Mouse (Mus musculus): ENCODE results near the gene Pfn3.
"Not testable (repeated sequence)": the region's sequence is repeated elsewhere in the genome, so short reads cannot be mapped to it uniquely, and the experiment has no call there.

Pfn3 gene

DNA sequence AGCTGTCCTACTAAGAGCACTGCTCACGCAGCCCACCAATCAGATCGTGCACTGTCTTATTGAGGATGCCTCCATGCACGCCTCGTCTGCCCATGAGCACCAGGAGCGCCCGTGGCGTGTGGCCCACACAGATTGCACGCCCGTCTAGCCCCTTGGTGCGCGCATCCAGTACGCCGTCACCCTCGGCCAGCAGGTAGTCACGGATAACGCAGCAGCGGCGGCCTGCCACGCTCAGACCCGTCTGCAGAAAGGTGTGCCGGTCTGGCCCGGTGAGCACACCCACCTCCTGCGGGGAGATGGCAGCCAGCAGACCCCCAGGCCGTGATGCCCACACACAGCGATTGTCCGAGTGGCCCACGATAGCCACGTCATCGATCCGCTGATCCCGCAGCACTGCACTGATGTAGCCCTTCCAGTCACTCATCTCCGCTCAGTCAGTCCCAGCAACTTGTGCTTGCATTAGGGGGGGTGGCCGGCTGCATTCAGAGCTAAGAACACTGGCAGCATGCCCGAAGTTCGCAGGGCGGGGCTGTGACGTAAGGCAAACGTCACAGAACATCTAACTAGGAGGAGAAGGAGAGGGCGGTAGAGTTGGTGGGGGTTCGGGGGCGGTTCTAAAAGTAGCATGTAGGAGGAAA is at the start of gene Pfn3:
Gene Pfn3, minus strand, starts transcription at position 490 of the 638 bp plus-strand sequence.
- no peak for DNase-seq (ENCODE audit: low read depth)

- peak; percentile 84 for DNase-seq (ENCODE audit: low read depth)
Measured at GRCm38 (mm10) chr13:55464027-55464884, 49.2 kb upstream of the Pfn3 start, which contains the start of gene Prr7. Prr7 (plus strand) TSS chr13:55464267.

GRCm38 (mm10) chr13:55463399-55464026 is 48.5 kb upstream of the Pfn3 start:
- DNase-seq (ENCODE audit: low read depth), result no peak

GRCm38 (mm10) chr13:55462965-55463364 is 47.9 kb upstream of the Pfn3 start:
- peak; percentile 59 for DNase-seq (ENCODE audit: low read depth)

DNA sequence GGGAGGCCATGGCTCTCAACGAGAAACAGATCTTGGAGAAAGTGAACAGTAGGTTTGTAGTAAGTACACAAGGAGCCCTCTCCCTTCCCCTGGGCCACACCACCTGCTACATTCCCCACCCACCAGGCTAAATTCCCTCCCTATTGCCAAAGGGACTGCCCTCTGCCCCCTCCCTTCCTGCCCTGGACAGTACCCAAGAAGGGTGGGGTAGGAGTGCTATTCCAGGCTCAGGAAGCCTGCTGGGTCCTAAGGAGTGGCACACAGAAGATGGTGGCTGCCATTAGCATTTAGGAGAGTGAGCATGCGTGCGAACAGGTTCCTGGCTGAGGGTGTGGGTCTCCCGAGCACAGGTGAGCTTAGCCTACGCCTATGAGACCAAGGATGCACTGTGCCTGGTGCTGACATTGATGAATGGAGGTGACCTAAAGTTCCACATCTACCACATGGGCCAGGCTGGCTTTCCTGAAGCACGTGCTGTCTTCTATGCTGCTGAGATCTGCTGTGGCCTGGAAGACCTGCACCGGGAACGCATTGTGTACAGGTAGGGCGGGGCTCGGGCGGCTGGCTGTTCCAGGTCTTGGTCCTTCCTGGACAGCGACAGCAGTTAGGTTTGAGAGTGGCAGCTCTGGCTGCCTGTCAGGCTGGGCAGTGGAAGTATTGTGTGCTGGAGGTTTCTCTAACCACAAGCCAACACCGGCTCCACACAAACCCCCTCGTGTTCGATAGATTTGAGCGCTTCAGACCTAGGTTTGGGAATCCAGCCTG is 36.9 kb upstream of the Pfn3 start:
- DNase-seq (ENCODE audit: low read depth), result no peak

DNA sequence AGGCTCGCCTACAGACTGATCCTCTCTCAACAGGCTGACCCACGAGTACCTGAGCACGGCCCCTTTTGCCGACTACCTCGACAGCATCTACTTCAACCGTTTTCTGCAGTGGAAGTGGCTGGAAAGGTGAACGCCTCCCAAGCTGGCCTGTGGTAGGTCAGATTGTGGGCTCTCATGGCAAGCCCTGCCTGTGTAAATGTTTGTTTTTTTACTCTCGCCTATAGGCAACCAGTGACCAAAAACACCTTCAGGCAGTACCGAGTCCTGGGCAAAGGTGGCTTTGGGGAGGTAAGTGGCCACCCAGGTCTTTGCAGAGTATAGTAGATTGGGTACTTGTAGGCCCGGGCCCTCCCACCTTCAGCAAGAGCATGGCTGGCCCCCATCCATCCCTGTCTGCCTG is 36.3 kb upstream of the Pfn3 start:
- no peak for DNase-seq (ENCODE audit: low read depth)

- no peak for DNase-seq (ENCODE audit: low read depth)
Measured at GRCm38 (mm10) chr13:55450511-55450980, 35.5 kb upstream of the Pfn3 start.

DNA sequence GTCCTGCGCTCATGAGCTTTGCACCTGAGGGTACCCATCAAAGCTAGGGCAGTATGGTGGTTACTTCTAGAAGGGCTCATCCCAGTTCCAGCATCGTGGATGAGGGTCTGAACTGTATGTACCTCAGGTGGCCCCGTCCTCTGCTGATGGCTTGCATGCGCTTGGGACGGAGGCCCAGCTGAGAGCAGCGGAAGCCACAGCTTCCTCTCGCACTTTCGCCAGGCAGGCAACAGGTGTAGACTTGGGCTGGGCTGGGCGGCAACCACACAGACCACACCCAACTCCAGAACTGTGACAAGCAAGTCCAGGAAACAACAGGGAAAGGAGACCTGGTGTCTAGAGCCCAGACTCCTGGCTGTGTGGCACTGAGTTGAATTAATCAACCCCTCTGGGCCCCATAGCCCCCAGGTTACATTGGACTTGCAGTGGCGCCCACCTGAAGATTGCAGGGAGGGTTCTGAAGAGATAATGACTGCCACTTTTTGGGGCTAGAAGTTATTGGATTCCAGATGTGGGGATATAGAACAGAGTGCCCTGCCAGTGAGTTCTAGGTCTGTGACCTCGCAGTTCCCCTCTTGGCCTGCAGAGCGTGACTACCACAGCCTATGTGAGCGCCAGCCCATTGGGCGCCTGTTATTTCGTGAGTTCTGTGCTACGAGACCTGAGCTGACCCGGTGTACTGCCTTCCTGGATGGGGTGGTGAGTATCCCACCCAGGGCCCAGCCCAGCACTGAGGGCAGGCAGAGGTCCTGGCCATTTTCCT is 34.8 kb upstream of the Pfn3 start:
- peak; percentile 80 for DNase-seq (ENCODE audit: low read depth)

GRCm38 (mm10) chr13:55449205-55449604 is 34.2 kb upstream of the Pfn3 start:
- peak; percentile 50 for DNase-seq (ENCODE audit: low read depth)

- peak; percentile 61 for DNase-seq (ENCODE audit: low read depth)
Measured at GRCm38 (mm10) chr13:55448131-55448530, 33.1 kb upstream of the Pfn3 start.

GRCm38 (mm10) chr13:55447543-55447943 is 32.5 kb upstream of the Pfn3 start:
- peak; percentile 75 for DNase-seq (ENCODE audit: low read depth)

DNA sequence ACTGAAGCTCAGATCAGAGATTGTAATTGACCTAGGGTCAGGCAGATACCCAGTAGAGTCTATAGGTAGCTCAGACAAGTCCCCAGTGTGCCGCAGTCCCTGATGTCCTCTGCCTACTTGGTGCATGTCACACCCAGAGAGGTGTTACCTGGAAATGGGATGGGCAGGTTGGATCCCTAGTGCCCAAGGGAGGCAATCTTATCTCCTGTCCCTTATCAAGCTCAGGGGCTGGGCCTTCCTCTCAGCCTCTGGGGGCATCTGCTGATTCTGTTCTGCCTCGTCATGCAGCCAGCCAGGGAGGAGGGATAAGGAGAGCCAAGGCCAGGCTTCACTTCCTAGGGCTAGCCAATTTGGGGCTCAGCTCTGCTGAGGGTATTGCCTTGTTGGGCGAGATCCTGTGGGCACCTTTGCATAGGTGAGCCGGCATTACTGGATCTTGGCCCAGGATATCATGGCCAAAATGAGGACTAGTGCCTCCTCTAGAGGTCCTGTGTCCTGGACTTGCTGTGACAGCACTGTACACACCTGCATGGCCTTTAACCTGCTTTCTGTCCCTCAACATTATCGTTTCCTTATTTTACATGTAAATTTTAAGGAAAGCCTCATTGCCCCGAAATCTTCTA is 31.6 kb upstream of the Pfn3 start:
- DNase-seq (ENCODE audit: low read depth), result peak; percentile 56

DNA sequence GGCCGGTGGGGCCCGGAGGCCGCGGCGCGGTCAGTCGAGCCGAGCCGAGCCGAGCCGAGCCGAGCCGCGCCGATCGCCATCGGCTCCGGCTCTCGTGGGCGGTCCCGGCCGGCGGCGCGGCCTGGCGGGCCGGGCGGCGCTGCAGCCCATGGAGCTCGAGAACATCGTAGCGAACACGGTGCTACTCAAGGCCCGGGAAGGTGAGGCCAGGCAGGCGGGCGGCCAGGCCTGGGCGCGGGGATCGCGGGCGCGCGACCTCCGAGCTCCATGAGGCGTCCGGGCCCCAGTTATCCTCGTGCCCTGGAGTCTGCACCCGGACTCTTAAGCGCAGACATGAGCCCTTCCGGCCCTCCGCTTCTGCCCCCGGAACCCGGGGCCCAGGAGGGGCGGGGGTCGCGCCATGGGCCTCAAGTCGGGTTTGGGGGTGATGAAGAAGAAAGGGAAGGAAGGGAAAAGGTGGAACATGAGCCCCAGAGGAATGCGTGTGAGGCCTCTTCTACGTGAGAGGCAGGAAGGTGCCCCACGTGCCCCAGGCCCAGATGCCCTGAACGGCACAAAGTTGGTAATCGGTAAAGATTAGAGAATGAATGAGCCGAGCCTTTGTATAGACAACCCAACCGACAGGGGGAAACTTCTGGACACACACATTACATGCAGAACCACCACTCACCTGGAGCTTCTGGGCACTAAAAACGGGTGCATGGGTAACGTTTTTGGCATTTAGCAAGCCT is 30.5 kb upstream of the Pfn3 start:
- DNase-seq (ENCODE audit: low read depth), result peak; percentile 69

GRCm38 (mm10) chr13:55444937-55445315 is 29.9 kb upstream of the Pfn3 start, which contains the start of gene Grk6:
Grk6 (plus strand) TSS chr13:55445072.
- DNase-seq (ENCODE audit: low read depth), result peak; percentile 100

DNA sequence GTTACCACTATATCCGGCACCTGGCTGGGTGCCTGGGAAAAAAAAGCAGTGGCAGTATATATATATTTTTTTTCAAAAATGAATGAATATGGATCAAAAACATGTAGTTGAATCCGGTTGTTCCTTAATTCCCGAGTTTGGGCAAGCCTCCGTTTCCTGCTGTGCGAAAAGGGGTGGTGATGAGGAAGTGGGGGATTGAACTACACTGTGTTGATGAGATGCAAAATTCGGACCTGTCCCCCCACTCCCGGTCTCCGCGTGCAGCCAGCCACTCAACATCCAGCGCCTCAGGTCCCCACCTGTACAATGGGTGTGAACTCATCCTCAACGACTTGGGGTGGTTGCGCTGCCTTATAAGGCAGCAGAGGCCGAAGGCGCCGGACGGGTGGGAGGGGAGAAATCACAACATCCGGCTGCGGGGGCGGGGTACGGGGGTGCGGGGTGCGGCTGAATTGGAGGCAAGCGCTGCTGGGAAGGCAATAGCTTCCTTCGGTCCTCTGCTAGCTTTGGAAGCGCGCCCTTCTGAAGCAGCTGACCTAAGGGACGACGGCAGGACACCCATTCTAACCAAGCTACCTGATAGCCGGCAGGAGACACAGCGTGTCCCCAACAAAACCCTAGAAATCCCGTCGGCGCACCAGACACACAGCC is 29.4 kb upstream of the Pfn3 start:
- peak; percentile 95 for DNase-seq (ENCODE audit: low read depth)

GRCm38 (mm10) chr13:55443799-55444285 is 28.8 kb upstream of the Pfn3 start:
- DNase-seq (ENCODE audit: low read depth), result peak; percentile 91

- not testable (repeated sequence) for DNase-seq (ENCODE audit: low read depth)
Measured at GRCm38 (mm10) chr13:55437111-55437629, 22.1 kb upstream of the Pfn3 start.

- peak; percentile 92 for DNase-seq (ENCODE audit: low read depth)
Measured at GRCm38 (mm10) chr13:55431889-55432685, 17.1 kb upstream of the Pfn3 start.

Data from induced T-regulatory cell, adult 2 months (primary cell).